Mouse (Mus musculus) gastrocnemius, postnatal 14 days (tissue): Measurements from ENCODE around the gene Bloc1s4. TPM values are rescaled to one million over a fixed set of nuclear protein-coding genes. Genes with fewer than 3 reads are reported as not detected.
"Not testable (repeated sequence)": the region's sequence is repeated elsewhere in the genome, so short reads cannot be mapped to it uniquely, and the experiment has no call there.

Experiments used
- DNase-seq: peaks from one replicate; pipeline ENCODE4 v3.0.0; 2021; ENCODE audit warnings: mixed read lengths
- intact Hi-C: fragments of 180-260 bp; cut with DNase I; formaldehyde crosslinking; loops from one replicate; pipeline ENCODE4 v1.15.1; 2025; ENCODE audit warnings: low total_unique reads
- long read RNA-seq, 2 experiments: library from polyadenylated mRNA; stranded (forward); transcript quantifications; one replicate each; pipeline ENCODE4 v2.0.0; 2021
- total RNA-seq, 2 experiments: library from RNA; stranded (reverse); gene quantifications; 2 replicates each; pipeline ENCODE4 v1.2.3; 2021

The Bloc1s4 gene
- 1 to 10 TPM; 8.0 to 9.2 TPM for total RNA-seq
- long read RNA-seq, experiment 1, transcript Bloc1s4-201 (1 exons, 1,273 nt): major isoform, 14 of 14 reads
- long read RNA-seq, experiment 1, partial matches to known transcripts: 0 of 14 reads
- long read RNA-seq, experiment 1, other reads (novel, unspliced or antisense): 0 of 14 reads
- long read RNA-seq, experiment 2, transcript Bloc1s4-201 (1 exons, 1,273 nt): major isoform, 10 of 10 reads
- long read RNA-seq, experiment 2, partial matches to known transcripts: 0 of 10 reads
- long read RNA-seq, experiment 2, other reads (novel, unspliced or antisense): 0 of 10 reads

DNA sequence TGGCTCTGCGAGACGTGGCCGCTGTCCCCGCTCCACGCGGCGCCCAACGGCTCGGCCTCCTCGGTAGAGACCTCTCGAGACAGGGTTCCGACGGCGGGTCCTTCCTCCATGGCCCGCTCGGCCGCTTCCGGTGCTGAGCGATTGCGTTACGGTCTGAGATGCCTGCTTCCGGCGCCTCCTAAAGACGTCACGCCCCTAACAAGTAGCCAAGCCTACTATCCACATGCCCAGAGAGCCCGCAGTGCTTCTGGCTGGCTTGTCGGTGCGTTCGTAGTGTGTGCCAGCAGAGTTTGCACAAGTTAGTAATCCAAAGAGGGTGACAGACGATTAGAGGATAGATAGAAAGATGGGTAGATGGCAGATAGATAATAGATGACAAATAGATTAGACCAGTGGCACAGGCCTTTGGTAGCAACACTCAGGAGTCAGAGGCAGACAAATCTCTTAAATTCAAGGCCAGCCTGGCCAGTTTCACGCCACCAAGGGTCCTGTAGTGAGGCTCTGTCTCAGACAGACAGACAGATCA lies at the start of gene Bloc1s4:
Bloc1s4 (minus strand) TSS at position 115 of the 526 bp plus-strand sequence.
- peak; percentile 90 for DNase-seq
- intact Hi-C loops: no loop called here

DNA sequence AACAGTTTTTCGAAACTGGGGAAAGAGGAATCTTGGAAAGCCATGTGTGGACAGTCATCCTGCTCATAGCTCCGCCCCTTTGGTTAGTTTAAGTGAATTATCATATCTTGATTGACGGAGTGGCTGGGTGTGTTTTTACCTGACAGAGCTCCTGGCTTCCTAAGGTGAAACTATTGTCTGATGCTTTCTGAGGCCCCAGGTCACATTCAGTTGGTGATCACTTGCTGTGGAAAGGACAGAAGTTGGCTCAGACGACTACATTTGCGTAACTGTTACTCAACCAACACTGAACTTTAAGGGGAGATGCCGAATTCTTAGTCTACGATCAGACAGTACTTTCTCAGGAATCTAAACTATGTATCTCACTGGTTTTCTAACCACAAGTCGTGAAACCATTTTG lies 48.8 kb upstream of the Bloc1s4 start:
- no peak for DNase-seq
- intact Hi-C loops: no loop called here

DNA sequence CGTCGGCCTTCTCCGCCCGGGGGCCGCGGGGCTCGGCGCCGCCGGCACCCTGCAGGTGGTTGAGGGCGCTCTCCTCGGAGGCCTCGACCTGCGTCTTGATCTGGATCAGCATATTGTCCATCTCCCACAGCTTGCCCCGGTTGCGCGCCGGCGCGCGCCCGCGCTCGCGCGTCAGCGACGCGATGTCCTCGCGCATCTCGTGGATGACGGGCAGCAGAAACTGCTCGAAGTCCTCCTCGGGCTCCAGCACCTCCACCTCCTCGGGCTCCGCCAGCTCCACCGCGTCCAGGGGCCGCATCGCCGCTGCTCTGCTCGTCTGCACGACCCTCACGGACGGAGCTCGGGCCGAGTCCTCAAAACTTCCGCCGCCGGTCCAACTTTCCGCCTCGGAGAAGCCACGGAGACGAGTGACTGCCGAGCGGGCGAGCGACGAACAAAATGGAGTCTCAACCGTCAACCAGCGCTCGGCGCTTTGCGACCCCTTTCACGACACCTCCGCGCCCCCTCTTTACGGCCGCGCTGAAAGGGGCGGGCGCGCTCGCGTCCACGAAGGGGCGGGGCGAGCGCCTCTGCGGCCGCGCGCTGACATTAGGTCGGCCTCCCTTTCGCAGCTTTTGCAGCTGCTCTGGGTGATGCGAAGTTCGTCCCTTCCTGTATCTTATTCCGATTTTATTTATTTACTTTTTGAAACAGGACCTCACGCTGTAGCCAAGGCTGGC lies 48.0 kb upstream of the Bloc1s4 start, which contains the start of gene Mrfap1:
Mrfap1 (minus strand) TSS at position 477 of the 719 bp plus-strand sequence.
- intact Hi-C loops: not testable (repeated sequence)
- DNase-seq: peak; percentile 94

DNA sequence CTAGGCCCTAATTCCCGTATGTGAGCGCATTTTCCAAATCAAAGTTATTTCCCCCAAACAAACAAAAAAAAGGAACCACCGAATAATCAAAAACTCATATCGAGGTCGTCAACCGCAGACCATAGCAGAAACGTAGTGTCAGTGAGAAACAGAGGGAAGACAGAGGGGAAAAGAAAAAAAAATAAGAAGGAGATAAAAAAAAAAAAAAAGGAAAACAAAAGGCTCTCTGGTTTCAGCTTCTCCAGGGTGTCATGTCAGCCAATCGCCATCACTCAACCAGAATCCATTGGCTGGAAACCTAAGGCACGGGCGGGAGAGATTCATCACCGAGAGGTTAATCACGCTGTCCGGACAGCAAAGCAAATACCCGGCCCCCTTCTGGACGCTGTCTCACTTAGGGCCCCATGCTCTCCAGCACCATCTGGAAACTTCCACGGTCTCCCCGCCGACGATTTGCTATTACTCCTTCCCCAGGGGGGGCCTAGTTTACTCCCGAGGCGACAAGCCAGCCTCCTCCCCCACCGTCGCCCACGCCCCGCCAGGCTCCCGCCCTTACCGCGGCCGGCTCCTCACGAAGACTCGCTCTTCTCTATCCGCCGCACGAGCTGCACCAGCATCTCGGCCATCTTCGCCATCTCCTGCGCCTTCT lies 47.3 kb upstream of the Bloc1s4 start:
- intact Hi-C loops: not testable (repeated sequence)
- DNase-seq: peak; percentile 77

DNA sequence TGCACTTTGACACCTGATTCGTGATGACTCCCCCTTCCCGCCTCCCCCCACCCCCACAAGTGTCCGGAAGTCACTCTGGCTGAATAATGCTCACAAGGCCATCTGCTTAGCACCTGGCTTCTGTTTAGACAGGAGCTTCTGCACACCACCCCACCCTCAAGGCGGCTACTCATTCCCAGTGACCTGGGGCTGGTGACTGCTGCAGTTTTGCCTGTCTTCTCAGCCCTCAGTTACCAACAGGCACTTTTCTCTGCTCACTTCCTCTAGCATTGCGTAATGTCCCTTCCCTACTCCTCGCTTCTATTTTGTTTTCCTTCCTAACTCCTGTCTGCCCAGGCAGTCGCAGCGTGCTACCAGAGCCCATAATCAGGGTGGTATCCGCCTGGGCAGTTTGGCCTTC lies 43.4 kb upstream of the Bloc1s4 start:
- no peak for DNase-seq
- intact Hi-C loops: no loop called here

DNA sequence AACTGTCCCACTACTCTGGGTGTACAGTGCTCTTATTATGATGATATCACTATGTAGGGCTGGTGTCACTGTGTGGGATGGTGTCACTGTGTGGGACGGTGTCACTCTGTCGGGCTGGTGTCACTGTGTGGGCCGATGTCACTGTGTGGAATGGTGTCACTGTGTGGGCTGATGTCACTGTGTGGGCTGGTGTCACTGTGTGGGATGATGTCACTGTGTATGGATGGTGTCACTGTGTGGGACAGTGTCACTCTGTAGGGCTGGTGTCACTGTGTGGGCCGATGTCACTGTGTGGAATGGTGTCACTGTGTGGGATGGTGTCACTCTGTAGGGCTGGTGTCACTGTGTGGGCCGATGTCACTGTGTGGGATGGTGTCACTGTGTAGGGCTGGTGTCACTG lies 37.6 kb upstream of the Bloc1s4 start:
- DNase-seq: no peak
- intact Hi-C loops: no loop called here

DNA sequence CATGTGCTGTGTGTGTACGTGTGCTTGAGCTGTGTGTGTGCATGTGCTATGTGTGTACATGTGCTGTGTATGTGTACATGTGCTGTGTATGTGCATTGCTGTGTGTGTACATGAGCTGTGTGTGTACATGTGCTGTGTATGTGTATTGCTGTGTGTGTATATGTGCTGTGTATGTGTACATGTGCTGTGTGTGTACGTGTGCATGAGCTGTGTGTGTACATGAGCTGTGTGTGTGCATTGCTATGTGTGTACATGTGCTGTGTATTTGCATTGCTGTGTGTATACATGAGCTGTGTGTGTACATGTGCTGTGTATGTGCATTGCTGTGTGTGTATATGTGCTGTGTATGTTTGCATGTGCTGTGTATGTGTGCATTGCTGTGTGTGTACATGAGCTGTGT lies 31.1 kb upstream of the Bloc1s4 start:
- intact Hi-C loops: no loop called here
- no peak for DNase-seq

DNA sequence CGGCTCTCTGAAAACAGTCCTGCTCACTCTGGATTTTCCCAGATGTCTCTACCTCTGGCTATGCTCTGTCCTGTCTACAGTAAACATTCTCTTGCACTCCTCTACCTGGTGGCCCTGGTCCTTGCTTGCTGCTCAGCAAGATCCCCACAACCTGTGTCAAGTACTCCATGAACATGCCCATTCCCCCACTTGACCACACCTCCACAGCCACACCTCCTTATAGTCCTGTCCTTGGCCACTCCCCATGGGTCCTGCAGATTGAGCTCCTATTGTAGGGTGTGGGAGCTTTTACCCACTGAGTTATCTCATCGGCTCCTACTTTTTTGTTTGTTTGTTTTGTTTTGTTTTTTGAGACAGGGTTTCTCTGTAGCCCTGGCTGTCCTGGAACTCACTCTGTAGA lies 30.5 kb upstream of the Bloc1s4 start:
- intact Hi-C loops: no loop called here
- DNase-seq: no peak

DNA sequence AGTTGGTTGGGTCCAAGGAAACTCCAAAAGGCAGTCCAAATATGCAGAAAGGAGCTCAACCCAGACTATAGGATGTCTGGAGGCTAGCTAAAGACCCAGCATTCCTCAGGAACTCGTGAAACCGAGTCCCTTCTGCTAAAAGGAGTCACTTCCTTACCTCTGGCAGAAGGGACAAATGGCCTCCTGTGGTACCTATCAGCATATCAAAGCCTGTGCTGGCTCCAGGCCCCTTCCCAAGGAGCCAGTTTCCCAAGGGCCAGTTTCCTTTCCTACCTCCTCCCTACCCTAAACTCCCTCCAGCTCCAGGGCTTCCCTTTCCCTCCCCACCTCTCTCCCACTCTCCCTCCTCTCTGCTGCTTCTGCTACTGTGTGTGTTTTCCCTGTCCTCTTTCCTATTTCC lies 28.7 kb upstream of the Bloc1s4 start:
- no peak for DNase-seq
- intact Hi-C loops: no loop called here

DNA sequence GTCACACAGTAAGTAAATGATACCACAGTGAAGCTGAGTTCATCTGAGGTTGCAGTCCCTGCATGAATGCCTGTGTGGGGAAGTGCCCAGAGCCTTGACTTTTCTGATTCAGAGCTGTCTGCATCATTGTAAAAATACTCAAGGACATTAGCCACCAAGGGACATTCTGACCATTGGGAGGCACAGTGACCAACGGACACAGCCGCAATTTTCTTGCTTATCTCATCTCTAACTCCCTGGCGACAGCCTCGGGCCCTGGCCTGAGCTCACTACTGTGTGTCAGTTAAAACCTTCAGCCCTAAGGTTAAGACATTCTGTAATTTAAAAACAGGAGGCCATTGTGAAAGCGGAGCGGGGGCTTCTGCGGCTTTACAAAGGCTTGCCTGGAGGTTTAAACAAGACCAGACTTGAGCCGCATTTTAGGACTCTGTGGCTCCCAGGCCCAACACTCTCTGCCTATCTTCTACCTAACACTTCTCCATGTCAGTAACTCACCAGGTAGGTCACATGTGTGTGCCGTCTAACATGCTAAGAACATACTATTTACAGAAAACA lies 27.6 kb upstream of the Bloc1s4 start:
- intact Hi-C loops: no loop called here
- no peak for DNase-seq

DNA sequence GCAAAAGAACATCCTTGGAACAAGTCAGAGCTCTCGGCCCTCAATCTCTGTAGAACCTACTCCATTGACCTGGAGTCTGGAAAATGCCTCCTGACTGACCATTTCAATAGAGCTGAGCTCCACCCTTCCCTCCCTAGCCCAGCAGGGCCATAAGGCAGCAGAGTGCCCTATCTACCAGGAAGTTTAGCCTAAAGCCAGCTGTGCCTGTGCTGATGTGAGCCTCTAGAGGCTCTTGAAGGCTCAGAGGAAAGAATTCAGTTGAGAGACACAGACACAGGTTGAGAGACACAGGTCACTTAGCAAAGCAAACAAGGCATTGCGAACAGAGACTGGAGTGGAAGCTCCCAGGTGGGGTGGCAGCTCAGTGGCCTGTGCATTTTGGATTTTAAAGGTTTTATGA lies 26.9 kb upstream of the Bloc1s4 start:
- intact Hi-C loops: no loop called here
- no peak for DNase-seq

DNA sequence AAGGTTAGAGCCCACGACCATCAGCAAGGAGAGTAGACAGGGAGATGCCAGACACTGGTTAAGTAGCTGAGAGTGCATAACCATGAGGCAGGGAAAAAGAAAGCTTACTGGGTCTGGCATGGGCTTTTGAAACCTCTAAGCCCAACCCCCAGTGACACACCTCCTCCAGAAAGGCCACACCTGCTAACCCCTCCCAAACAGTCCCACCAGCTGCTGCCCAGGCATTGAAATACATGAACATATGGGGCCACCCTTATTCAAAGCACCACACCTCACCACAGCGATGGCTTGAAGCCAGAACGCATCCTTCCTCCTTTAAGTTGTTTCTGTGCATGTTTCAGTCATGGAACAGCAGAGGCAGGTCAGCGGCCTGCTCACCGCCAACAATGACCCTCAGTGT lies 24.1 kb upstream of the Bloc1s4 start:
- intact Hi-C loops: no loop called here
- DNase-seq: no peak

DNA sequence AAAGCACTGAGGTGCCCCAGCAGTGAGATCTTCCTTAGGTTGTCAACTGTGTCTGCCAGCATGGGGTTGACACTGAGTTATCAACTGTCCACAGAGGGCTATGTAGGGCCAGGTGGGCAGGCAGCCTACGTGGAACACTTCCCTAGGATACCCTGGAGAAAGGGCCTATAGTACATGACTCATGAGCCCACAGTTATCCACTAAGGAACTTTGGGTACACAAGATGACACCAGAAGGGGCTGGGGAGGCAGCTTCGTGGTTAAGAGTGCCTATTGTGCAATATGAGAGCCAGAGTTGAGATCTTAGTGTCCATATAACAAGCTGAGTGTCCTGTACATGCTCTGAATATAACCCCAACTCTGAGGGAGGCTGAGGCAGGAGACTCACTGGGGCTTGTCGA lies 21.2 kb upstream of the Bloc1s4 start:
- no peak for DNase-seq
- intact Hi-C loops: no loop called here

DNA sequence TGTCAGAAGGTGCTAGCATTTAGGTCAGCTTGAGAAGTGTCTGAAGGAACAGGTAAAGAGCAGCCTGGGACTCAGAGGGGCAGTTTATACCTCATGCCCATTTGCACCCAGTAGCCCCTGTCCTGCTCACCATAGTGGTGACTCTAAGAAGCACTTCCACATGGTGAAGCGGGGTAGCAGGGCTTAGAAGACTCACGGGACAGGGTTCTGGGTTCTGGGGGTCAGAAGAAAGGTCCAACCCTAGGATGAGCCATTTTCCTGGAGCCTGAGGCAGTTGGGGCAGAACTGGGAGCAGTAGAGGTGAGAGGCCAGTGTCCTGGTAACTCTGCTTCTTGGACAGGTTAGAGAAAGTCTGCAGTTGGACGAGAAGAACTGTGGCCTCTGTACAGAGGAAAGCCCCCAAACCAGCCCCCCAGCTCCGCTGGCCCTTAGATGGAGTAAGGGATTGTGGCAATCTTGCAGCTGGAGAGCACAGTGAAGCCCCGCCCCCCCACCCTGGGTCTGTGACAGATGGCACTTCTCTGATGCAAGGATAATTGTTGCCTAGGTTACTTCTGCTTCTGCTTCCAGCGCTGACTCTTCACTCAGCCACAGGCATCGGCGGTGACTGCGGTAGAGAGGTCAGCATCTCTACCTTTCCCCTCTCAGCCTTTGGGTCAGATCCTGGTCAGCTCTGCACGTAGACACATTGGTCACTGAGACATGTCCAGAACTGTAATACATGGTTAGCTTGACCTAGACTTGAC lies 18.7 kb upstream of the Bloc1s4 start:
- intact Hi-C loops: no loop called here
- DNase-seq: no peak

DNA sequence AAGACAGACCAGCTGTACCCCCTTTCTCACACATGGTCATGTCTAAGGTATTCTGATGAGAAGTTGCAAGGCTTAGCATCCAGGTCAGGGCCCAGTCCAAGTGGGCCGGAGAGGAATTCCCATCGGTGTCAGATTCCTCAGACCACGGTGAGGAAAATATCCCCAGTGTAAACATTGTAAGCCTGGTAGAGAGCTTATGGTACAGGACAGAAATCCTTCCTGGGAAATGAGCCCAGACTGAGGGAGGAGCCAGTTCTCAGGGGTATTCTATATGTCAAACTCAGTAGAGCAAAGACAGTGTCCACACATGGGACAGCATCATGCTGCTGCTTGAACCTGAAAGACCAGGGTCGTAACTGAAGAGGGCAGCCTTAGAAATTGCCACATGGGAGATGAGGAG lies 11.4 kb upstream of the Bloc1s4 start:
- intact Hi-C loops: no loop called here

DNA sequence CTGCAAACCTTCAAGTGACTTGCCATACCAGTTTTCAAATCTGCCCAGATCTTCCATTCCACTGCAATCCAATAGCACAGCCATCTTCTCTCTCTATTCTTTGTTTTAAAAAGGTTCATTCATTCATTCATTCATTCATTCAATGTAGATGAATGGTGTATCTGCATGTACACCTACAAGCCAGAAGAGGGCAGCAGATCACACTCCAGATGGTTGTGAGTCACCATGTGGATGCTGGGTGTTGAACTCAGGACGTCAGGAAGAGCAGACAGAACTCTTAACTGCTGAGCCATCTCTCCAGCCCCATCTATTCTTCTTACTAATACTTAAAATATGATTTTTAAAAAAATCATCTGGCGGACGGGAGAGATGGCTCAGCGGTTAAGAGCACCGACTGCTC lies 8.6 kb upstream of the Bloc1s4 start:
- no peak for DNase-seq
- intact Hi-C loops: no loop called here

More for the DNA sequence above, 11.4 kb upstream of the Bloc1s4 start:
- DNase-seq: no peak

DNA sequence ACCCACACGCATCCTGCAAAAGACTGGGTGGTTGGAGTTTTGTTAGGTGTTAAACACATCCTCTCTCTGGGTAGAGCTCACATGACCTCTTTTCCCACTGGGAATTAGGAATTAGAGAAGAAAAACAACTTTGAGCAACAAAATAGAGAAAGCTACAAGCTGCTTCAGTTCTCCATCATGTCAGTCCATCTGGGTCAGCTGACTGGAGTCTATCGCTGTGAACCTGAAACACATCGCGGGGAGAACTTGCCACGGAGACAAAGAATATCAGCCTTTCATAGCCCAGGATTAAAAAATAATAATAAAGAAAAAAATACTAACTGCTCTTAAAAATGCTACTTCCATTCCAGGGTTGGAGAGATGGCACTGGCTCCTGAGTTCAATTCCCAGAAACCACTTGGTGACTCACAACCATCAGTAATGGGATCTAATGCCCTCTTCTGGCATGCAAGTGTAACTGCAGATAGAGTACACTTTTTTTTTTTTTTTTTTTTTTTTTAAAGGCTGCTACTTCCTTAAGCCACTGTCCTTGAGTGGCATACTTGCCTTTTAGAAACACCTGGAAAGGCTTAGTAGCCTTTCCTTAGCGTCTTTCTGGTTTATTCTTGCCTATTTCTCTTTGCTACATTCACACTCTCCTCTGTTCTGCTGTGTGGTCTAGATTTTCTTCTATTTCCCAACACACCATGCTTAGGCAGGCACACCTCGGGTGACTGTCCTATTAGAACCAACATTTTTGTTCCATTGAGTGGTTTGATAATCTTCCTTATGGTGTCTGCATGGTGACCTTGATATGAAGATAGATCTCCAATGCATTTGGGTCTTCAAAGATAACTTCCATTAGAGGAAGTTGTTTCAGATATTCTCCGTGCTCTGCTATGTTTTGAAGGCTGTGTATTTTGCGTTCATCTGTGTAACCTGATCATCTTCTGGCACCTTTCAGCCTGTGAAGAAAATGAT lies 1.9 kb upstream of the Bloc1s4 start:
- no peak for DNase-seq
- intact Hi-C loops: no loop called here

DNA sequence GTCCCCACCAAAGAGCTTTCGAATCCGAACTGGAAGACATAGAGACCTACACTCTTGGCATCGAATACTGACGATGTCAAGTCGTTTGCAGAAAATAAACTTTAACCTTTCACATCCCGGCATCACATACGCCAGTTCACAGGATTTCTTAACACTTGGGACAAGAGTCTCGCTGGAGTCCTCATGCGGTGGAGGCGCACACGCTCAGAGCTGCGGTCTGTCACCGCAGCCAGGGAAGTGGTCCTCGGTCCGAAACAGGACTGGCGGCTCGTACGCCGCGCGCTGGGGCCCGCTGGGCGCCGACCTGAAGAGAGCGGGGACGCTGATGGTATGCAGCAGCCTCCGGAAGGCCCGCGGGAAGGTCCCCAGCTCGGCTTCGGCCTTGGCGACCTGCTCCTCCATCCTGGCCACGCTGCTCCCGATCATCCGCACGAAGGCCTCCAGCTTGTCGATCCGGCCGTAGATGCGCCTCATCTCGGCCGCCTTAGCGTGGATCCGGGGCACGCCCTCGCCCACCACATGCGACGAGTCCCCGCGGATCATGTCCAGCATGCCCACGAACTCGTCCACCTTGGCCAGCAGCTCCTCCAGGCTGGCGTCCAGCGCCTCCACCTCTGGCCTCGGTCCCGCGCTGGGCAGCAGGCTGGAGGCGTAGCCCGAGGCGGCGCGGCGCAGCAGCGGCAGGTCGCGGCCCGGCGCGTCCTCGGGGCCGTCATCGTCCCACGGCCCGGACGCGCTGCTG lies 485 bp downstream of the Bloc1s4 start:
- DNase-seq: no peak
- intact Hi-C loops: no loop called here
